Mouse (Mus musculus) frontal cortex, postnatal 36 days (tissue): ENCODE data around the gene Uqcr11.
A peak's percentile ranks its signal among the peaks of the same experiment; 100 is the strongest.

Experiments used
- DNase-seq, 2 experiments: peaks; one replicate each; pipeline ENCODE4 v3.0.0; 2022; ENCODE audit warnings: low spot score in 2 of 2

Uqcr11 gene

DNA sequence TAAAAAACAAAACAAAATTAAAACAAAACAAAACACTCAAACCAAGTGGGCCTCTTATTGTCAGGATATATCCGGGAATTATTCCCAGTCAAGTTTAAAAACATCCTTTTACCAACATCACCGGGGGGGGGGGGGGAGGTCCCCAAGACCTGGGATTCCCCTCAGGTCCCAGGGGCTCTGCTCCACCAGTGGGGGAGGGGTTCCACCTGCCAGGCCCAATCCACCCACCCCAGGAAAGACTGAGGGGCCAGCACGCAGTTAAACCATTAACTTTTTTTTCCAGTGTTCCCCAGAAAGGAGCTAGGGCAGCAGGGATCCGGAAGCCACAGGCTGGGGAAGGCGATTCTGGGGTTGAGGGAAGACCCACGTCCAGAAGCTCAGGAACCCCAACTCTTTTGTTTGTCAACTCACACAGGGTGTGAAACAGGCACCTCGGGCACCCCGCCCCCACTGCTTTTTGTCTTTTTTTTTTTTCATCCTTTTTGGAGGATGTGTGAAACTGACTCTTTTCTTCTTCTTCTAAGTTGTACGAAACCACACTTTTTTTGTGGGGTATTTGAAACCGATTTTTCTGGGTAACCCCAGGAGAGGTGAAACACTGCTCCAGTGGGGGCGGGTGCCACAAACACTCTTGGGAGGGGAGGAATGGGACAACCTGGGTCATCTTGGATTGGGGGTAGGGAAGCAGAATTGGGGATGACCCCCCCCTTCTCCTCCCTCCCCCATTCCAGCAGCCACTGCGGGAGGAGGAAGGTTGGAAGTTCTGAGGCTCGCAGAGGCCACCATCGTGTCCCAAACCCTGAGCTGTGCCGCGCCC, 25.1 kb upstream of the Uqcr11 start:
- no peak for DNase-seq

DNA sequence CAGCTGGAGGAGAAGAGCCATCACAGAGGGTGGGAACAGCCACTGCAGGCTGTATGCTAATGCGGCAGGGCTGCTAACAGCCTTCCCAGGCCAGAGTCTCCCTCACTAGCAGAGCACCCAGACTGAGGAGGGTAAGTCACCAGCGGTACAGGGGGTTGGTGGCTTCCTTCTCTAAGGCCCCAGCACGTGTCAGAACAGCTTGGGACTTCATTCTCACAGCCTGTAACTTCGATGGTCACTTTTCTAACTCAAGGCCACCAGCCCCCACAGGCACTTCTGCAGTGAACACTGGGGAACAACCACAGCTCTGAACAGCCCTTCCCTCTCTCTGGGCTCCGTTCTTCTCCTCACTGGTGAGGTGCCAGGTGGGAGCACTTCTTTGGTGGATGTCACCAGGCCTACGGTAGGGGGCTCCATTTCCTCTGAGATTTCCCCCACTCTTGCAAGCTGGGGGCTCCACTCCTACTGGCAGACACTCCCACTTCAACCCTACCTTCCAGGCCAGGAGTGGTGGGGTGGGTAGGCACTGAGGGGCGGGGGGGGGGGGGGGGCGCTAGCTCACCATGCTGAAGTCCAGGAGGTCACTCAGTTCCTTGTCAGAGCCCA, 23.8 kb upstream of the Uqcr11 start:
- no peak for DNase-seq

DNA sequence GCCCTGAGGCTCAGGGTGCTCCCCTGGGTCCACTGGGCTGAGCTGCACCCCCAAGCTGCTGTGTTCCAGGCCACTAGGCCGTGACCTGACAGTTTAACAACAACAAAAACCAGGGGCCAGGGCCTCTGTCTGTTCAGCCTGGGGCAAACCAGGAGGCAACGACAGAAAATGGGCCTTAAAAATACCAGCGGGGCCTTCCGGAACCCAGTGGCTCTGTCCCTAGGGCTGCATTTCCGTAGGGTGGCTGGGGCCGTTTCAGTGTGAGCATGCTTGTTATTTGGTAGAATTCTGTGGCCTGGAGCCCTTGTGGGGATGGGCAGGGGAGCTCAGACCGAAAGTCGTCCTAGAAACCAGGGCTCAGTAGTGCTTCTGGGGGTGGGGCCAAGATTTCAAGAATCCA, 23.2 kb upstream of the Uqcr11 start:
- DNase-seq, result no peak

- no peak for DNase-seq
Observed at GRCm38 (mm10) chr10:80425041-80425440, 18.4 kb upstream of the Uqcr11 start.

- DNase-seq, result no peak
Observed at GRCm38 (mm10) chr10:80423562-80423961, 16.9 kb upstream of the Uqcr11 start.

- no peak for DNase-seq
Observed at GRCm38 (mm10) chr10:80421651-80422472, 15.2 kb upstream of the Uqcr11 start.

DNA sequence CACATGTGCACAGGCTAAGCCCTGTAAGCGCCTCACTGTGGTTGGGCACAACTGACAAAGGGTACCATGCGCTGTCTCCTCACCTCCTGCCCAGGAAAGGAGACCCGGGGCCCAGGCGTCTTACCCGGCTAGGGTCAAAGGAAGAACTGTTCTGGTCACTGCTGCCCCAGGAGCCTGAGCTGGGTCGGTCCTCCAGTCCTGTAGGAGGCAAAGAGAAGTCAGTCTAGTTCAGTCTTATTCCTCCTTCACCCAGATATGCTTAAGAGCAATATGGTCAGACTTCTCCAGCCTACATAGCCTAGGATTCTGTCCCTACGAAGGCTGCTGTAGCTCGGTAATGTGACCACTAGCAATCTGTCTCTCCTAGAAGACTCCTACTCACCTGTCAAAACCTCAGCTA, 14.6 kb upstream of the Uqcr11 start:
- DNase-seq, result no peak

GRCm38 (mm10) chr10:80420729-80421128, 14.1 kb upstream of the Uqcr11 start:
- DNase-seq, result no peak

DNA sequence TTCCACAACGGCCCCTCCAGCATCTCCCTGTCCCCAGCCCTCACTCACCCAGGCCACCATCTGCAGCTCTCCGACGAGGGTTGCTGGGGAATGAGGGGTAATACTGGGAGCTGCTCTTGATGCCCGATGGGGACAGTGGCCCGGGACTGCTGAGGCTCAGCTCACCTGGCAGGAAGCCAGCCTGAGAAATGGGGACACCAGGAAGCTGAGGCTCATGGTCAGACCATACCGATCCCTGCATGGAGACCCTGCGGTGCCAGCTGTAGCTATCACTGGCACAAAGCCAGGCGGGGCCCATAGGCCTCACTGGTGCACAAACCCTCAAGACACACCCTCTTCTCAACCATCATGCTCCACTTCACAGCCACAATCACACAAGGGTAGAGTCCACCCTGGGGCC, 12.8 kb upstream of the Uqcr11 start:
- no peak for DNase-seq

DNA sequence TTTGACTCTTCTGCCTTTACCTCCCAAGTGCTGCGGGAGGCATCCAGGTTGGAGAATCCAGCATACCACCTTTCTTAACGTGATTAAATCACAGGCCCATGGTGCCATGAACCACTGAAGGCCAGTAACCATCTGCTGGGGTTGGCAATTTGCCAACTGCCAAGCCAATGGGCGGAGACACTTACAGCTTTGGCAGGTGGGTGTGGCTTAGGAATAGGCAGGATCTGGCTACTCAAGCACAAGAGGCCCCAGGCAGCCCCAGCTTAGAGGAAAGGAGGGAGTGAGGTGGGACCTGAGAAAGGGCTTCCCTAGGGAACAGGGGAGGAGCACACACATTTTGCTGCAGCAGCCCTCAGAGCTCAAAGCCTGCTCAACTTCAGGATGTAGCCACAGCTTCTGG, 11.7 kb upstream of the Uqcr11 start:
- no peak for DNase-seq

DNA sequence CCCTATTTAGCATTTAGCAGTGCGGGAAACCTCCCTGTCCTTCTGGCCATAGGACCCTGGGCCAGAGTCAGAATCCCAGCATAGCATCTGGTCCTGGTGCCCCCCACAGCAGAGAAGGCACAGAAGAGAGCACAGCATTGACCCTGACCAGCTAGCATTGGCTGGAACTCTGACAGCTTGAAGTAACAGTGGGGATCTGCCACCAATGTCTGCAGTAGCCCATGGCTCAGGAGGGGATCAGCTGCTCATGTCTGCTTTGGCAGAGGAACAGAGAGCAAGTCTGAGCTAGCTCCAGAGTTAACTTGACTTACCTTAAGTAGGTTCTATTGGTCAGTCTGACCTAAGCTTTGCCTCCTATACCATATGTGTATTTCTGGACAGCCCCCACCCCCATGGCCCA, 11.2 kb upstream of the Uqcr11 start:
- no peak for DNase-seq

GRCm38 (mm10) chr10:80417371-80417770, 10.7 kb upstream of the Uqcr11 start:
- DNase-seq, result no peak

DNA sequence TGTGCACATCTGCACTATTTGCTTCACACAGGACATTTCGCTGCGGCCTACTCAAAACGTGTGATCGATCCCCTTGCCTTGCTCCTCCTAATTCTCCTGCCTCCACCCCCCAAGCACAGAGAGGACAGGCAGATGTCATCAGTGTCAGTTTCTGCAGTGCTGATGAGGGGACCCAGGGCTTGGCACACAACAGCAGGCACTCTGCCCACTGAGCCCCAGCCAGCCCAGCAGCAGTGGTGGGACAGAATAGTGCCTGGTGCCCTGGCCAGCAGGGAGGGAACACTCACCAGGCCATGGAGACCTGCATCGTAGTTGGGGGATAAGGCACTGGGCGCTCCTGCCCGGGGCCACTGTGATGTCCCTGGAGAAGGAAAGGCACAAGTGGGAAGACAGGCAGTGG, 8.9 kb upstream of the Uqcr11 start:
- DNase-seq, result no peak

- DNase-seq, result peak; percentile 70 to 71
Observed at GRCm38 (mm10) chr10:80412656-80413541, 6.3 kb upstream of the Uqcr11 start.

DNA sequence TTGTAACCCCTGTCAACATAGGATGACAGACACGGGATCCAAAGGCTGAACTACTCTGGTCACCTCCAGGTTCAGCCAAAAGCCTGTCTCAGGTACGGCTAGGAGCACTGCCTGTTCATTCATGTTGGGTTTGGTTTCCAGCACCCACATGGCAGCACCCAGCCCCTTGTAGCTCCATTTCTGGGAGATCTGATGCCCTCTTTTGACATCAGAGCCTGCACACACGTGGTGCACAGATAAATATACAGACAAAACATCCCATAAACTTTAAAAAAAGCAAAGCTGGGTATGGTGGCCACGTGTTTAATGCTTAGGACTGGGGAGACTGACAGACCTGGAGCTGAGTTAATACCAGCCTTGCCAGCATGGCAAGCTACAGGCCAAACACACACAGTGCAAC, 1.3 kb upstream of the Uqcr11 start:
- DNase-seq, result no peak

DNA sequence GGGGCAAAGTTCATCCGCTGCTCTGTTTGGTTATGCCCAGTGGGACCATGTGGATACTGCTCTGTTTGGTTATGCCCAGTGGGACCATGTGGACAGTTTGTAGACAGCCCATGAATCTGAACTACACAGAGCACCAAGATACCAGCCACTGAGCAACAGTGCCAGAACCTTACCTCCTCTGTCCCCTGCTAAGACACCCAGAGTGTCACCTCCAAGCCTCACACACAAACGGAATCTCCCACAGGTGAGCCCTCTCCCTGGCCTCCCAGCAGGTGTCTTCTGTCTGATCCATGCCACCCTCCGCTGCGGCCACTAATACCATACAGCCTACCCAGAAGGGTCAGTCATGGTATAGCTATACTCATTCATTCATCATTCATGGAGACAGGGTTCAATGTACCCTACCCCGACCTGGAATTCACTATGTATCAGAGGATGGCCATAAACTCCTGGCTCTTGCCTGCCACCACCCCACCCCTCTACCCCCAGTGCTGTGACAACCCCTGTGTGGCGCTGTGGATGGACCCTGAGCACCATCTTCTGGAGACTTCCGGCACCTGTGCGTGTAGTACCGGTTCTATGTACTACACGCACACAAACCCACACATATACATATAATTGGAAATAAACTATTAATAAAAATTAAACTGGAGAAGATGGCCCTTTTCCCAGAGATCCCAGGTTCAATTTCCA, 1.0 kb downstream of the Uqcr11 start:
- no peak for DNase-seq

- DNase-seq, result no peak
Observed at GRCm38 (mm10) chr10:80403044-80403692, 3.5 kb downstream of the Uqcr11 start.

DNA sequence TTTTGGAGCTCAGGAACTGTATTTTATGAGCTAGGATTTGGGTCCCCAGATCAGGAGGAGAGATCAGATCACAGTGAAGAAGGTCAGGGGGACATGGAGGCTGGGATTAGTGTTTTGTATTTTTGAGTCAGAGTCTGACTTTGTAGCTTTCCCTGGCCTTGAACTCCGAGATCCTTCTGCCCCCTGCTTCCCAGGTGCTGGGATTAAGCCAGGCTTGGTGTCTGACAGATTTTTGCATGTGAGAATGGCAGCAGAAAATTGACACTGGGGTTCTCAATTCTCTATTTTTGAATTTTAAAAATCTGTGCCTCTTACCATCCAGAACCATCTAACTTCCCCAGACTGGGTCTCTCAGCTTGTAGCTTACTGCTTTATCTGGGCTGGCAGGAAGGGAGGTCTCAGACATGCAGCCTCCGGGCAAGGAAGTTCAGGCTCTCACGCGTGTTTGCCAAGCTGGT, 5.9 kb downstream of the Uqcr11 start:
- no peak for DNase-seq

DNA sequence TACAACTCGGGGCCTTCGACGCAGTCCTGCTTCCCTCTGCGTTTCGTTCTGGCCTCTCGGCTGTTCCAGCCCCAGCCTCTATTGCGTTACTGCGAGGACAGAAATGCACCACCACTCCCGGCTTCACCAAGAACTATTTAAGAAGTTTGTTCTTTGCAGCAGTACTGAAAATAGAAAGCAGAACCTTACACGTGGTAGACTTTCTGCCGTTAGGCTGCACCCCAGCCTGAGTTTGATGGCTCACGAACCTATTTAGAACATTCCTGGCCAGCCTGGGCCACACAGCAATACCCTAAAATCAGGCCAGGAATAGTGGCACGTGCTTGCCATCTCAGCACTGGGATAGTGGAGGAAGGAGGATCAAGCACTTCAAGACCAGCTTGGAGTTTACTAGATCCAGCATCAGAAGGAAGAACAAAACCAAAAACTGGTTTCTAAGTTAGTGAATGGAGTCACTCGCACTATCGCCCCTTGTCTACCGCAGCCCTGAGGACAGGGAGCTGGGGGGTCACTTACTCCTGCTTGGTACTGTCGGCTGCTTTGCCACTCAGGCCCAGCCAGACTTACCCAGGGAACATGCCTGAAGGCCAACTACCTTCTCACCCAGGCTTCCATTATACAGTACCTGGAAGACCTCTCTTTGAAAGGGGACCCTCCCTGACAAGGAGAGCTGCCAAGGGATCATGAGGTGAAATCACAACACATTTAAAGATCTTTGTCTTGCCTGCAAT, 6.5 kb downstream of the Uqcr11 start:
- DNase-seq, result no peak
